Mouse (Mus musculus): ENCODE measurements around the gene Dgka.
"Not testable (repeated sequence)": the region's sequence is repeated elsewhere in the genome, so short reads cannot be mapped to it uniquely, and the experiment has no call there.

The Dgka gene

GRCm38 (mm10) chr10:128731992-128732391, 12.7 kb downstream of the Dgka start:
- no peak for DNase-seq (ENCODE audit: low read depth)

DNA sequence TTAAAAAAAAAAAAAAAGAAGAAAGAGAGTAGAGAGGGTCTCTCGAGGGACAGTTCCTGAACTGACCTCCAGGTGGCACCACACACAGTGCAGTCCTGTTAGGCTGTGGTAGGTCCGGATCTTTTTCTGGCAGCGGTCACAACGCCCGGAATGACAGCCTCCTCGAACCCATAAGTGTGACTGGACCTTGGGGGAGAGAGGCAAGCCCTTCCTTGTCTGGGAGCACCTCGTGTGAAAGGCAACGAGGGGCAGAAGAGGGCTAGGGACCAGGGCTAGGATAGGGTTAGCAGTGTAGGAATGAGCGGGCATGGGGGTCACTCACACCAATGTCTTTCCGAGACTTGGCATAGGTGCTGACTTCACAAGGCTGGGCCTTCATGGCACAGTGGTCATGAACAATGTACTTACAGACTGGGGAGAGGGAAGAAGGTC, 13.6 kb downstream of the Dgka start:
- no peak for DNase-seq (ENCODE audit: low read depth)

DNA sequence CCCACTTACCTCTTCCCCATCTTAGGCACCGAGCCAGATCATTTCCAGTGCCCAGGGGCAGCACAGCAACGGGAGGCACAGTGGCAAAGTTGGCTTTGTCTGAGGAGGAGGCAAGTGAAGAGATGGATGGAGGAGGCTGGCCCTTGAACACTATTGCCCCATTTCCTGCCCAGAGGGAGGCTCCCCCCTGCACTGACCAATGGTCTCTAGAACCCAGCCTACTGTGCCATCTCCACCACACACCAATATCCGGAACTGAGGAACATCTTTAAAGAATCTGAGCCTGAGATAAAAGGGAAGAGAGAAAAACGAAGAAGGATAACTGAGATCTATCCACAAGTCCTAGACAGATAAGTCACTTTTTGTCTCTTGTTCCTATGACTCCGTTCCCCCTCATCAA, 16.6 kb downstream of the Dgka start:
- no peak for DNase-seq (ENCODE audit: low read depth)

GRCm38 (mm10) chr10:128725466-128725865, 19.2 kb downstream of the Dgka start:
- not testable (repeated sequence) for DNase-seq (ENCODE audit: low read depth)

- no peak for DNase-seq (ENCODE audit: low read depth)
Observed at GRCm38 (mm10) chr10:128715559-128716537, 28.8 kb downstream of the Dgka start.

DNA sequence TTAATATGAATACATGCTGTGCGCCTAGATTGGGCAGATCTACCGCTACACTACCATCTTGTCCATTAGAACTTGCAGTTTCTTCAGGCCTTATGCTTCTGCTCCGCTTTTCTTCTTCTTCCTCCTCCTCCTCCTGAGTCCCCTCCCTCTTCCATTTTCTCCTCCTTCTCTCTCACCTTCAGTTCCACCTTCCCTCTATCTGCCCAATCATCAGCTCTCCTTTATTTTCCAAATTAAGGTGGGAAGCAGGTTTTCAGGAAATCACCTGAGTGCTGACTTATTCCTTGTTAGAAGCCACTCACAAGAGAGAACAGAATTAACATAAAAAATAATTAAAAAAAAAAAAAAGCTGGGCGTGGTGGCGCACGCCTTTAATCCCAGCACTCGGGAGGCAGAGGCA, 33.3 kb downstream of the Dgka start:
- DNase-seq (ENCODE audit: low read depth) = not testable (repeated sequence)

GRCm38 (mm10) chr10:128705317-128705693, 39.4 kb downstream of the Dgka start:
- no peak for DNase-seq (ENCODE audit: low read depth)

DNA sequence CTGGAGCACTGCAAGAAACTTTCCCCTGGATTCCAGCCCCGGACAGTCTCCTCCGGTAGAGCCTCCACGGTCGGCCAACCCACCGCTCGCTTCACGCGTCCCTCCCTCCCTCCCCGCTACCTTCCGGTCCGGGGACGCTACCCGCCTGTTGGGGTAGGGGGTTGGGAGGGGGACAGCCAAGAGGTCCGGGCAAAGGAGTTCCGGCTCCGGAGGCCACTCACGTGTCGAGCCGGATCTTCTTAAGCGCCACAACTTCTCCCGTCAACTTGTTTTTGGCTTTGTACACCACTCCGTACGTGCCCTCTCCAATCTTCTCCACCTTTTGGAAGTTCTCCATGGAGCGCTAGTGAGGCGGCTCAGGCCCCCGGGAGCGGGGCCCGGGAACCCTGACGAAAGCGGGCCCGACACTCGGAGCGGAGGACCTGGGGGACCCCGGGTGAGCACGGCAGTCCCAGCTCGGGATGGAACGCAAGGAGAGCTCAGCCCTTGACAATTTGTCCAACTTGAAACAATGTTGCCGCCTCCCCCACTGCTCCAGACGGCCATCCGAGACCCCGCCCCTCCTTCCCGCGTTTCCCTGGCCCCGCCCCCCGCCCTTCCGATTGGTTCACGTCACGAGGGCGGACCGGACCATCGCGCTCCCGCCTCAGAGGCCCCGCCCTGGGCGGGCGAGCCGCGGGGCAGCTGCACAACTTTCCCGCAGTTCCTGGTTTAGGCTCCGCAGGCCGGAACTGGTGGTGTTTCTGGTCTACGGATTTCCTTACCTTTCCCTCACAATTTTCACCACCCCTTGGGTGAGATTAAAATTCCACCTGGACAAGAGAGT, 40.0 kb downstream of the Dgka start, which contains the start of gene Cdk2:
Gene Cdk2, minus strand, starts transcription at position 541 of the 826 bp plus-strand sequence.
- peak; percentile 87 for DNase-seq (ENCODE audit: low read depth)

DNA sequence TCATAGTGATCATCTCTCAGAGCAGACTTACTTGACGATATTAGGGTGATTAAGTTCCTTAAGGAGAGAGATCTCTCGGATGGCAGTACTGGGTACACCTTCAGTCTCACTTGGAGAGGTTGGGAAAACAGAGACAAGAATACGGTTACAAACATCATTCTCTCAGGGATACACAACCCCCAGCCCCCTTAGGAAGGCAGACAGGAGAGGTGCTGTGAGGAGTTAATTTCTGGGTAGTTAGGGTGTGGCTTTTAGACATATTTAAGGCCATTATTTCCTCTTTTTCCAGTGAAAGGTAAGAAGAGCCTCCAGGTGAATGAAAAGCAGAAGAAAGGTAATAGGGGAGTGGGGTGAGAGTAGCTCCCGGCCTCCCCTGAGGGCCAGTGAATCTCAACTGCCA, 40.8 kb downstream of the Dgka start, which contains the start of gene Pmel:
Gene Pmel, plus strand, starts transcription at position 301 of the 400 bp plus-strand sequence.
- DNase-seq (ENCODE audit: low read depth) = no peak

DNA sequence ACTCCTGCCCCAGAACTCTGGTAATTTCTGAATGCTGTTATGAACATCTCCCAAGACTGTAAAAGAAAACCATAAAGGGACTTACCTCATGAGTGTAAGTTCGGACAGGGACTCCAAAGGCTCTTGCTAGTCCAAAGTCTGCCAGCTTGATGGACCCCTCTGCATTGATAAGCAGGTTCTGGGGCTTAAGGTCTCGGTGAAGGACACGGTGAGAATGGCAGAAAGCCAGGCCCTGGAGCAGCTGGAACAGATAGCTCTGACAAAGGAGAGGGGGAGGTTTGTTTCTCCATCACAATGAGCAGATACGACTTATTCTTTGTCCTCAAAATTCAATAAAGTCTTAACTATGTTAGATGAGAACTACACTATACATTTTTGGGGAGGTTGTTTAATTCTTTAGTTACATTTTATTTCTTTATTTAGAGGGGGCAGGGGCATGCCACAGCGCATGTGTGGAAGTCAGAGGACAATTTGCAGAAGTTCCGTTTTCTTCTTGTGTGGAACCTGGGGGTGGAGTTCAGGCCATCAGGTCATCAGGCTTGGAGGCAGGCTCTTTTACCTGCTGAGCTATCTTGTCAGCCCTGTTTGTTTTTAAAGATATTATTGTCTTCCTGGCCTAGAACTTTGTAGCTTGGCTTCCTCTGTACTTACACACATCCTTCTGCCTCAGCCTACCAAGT, 42.2 kb downstream of the Dgka start:
- no peak for DNase-seq (ENCODE audit: low read depth)

DNA sequence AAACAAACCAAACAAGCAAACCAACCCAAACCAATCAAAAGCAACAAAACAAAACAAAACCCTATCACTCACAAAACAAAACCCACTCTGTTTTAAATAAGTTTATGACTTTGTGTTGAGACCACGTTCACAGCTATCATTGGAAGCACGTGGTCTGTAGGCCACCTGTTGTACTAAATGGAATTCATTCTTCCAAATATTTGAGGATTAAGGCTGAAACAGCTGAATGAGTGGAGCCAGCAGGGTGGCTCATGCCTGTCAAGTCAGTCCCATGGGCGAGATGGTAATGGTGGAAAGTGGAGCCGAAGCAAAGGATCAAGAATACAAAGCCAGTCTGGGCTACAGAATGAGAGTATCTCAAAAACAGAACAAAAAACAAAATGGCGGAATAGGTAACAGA, 43.9 kb downstream of the Dgka start:
- no peak for DNase-seq (ENCODE audit: low read depth)

DNA sequence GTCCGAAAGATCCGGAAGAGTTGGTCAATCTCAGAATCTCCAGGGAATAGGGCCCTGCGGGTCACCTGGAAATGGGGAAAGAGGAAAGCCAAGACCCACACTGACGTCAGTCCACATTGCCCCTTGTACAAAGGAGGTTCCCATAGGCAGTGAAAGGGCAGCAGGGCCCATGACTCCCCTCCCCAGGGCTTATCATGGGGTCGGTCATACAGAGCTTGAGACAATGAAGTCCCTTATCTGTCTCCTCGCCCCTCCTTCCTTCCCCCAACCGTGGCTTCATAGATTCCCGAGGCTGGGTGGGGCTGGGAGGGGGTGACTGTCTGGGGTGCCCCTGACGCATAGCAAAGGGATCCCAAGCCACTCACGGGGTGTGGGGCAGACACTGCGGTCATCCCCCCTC, 45.0 kb downstream of the Dgka start:
- no peak for DNase-seq (ENCODE audit: low read depth)

DNA sequence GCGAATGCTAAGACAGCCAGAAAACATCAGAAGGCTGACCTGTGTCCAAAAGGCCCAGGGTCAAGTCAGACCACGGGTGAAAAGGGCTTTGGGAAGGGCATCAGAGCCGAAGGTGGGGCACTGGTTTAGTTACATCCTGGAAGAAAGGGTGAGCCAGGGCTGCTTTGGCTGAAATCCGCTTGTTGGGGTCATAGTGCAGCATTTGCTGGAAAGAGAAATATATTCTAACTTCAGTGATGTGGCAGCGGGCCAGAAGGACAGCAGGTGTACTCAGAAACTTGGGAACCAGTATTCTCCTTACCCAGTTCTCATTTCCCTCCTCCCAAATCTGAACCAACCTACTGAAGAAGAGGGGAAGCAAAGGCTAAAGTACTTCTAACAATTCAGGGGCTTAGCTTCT, 45.6 kb downstream of the Dgka start:
- no peak for DNase-seq (ENCODE audit: low read depth)

GRCm38 (mm10) chr10:128697072-128697725, 47.5 kb downstream of the Dgka start:
- DNase-seq (ENCODE audit: low read depth) = no peak

DNA sequence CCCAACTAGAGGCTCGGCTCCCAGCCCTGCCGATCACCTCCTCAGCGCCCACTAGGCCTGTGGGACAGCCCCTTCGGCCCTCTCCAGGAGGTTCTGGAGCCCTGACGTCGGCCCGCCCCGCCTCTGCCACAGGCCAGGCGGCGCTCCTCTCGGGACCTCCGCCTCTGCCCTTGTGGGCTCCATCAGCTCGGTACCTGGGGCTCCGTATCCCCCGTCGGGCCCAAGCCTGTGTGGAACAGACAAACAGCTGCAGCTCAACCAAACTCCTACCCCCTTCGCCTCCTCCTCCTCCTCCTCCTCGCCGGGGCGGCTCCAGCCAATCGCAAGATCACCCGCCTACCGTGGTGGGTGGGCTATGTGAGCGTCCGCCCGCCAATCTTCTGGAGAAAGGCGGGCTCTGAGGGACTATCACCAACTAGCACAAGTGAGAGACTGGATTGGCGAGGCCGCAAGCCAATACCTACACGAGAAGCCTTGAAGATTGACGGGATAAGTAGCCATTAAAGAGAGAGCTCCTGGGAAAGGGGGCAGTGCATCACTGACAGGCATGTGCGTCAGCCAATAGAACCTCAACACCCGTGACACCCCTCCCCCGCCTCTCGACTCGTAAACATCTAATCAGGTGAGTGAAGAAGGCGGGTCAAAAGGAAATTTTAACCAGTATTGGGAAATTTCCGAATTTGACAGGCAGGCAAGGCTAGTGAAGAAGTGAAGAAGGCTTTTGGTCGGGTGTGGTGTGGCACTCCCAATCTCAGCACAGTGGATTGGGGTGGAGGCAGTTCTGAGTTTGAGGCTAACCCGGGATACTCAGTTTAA, 48.5 kb downstream of the Dgka start, which contains the start of gene Rab5b:
Gene Rab5b, minus strand, starts transcription at position 273 of the 816 bp plus-strand sequence.
- peak; percentile 97 for DNase-seq (ENCODE audit: low read depth)

DNA sequence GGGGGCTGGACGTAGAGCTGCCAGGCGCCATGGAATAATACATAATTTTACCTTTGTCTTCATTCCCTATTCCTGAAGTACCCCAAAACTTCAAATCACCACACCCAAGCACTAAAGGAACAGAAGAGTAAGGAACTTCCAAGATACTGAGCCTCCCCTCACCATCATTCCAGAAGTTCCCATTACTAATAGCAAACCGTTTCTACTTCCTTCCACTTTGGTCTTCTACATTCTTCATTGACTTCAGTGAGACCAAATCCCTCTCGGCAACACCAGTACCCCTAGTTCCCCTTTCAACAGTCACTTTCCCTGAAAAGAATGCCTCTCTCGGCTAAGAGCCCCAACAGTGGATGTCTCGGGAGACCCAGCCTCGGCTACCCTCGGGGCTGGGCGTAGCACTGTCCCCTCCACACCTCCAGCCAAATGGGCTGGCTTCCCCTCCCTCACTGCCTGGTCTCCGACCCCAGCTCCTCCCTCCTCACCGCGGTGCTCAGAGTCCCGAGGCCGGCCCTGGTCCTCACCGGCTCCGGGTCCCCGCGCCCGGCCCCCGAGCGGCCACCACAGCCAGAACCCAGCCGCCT, 49.2 kb downstream of the Dgka start:
- no peak for DNase-seq (ENCODE audit: low read depth)

GRCm38 (mm10) chr10:128674469-128675008, 70.1 kb downstream of the Dgka start:
- DNase-seq (ENCODE audit: low read depth) = peak; percentile 54

- peak; percentile 68 for DNase-seq (ENCODE audit: low read depth)
Observed at GRCm38 (mm10) chr10:128673763-128674468, 70.7 kb downstream of the Dgka start, which contains the start of gene Suox. Gene Suox (minus strand): TSS chr10:128674073.

DNA sequence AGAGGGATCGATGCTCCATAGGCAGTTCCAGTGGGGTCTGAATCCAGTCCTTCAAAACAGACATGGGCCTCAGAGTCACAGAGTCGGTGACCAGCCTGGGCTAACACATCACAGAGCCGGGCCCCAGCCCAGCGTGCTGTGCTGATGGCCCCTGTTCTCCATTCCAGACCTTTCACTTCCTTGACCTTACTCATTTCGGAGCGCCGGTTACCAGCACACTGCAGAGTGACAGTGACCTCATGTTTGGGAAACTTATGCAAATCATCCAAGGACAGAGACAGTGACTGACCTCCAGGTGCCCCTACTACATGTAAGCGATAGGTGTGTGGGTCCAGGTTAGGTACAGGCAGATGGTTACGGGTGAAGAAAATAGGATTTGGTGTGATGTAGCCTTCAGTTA, 73.5 kb downstream of the Dgka start:
- DNase-seq (ENCODE audit: low read depth) = no peak
